Mouse (Mus musculus): Measurements from ENCODE around the gene Immp2l. TPM values are rescaled to one million over a fixed set of nuclear protein-coding genes. Genes with fewer than 3 reads are reported as not detected.
A peak's percentile ranks its signal among the peaks of the same experiment; 100 is the strongest.

The Immp2l gene
- polyA plus RNA-seq, 1 experiment from 2014 or later, result 13.7 TPM

DNA sequence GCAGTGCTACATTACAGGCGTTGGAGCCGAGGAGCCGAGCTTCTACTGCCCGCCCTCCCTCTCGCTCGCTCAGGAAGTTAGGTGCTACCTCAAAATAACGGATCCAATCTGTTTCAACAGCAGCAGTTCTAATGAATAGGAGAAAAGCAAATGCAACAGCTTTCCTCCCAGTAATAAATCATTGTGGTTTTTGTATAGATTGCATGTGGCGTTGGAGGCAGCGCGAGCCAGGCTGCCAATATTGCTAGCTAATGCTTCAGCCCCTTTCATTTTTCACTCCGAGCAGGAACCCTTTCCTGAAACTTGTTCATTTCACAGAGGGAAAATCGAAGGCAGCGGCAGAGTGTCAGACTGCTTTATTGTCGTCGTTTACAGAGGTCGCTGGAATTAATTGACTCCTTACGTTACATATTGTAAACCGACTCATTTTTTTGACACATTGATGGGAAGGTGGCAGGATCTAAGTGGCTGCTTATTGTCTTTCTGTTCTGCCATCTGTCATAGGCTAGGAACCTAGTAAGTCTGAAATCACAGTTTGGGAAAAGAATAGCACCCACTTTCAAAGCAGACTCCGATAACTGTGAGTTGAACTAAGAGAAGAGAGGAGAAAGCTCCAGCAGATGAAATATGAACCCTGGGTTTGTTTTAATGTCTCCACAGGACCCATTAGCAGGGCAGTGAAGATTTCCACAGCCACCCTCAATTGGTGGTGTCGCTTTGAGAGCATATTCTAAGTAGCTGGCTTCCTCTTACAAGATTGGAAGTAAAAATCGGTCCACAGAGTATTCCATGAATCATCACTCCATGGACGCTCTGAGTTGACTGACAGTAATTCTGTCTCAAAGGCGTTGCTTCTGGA is 459.9 kb downstream of the Immp2l start:
- Histone ChIP-seq H3K27me3 (no peaks in the 10 kb centered on the region), H3K9me3 (no peaks in the 10 kb centered on the region), H3K4me3 (peak overlapping the region; percentile 45), H3K9ac (peak overlapping the region; percentile 20; the same call in 1 of the 2 replicates), H3K4me2 (peak overlapping the region; percentile 49), H3K4me1 (peaks cover 12% of the 10 kb centered on the region), H3K27ac (no peak overlapping the region), H3K36me3 (no peaks in the 10 kb centered on the region)
- WGBS, result 17% methylated on average over 23 of the region's 23 CpGs
- no peak for ATAC-seq (ENCODE audit: insufficient number of reproducible peaks, low FRiP score, low TSS enrichment, low read depth)

DNA sequence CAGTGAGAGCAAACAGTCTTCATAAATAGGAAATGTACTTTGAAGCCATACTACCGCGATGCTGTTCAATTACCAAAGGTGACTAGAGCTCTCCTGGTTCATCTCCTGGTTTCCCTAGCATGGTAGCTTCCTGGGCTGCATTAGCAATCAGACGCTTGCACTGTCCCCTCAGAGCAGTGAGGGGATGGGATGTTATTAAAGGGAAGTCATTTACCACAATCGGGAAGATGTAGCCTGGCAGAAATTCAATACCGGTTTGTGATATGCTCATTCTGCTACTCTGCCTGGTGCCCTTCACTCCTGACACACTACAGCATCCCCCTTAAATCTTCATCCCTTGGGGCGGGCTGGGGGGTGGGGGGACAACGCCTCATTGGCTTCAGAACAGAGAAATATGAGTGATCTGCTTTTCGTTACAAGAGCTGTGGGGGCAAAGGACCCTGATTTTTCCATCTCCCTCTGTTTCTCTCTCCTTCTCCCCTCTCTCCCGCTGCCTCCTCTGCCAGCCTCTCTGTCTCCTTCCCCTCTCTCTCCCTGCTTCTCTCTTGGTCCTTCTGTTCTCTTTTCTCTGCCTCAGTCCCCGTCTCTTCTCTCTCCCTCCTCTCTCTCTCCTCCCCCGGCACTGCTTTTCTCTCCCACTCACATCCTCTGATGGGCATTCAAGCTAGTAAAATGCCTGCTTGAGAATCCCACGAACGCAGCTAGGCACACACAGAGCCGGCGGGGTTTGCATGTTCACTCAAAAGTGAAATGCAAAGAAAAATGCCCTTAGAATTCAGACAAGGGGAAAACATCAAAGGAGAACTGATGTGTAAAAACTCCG is 461.0 kb downstream of the Immp2l start:
- H3K9ac ChIP-seq, result 0 out of 2 replicates have a peak overlapping the region, but pooled peaks have one; percentile 5
- WGBS, result 18% methylated on average over 16 of the region's 16 CpGs
- no peak for ATAC-seq (ENCODE audit: insufficient number of reproducible peaks, low FRiP score, low TSS enrichment, low read depth)

DNA sequence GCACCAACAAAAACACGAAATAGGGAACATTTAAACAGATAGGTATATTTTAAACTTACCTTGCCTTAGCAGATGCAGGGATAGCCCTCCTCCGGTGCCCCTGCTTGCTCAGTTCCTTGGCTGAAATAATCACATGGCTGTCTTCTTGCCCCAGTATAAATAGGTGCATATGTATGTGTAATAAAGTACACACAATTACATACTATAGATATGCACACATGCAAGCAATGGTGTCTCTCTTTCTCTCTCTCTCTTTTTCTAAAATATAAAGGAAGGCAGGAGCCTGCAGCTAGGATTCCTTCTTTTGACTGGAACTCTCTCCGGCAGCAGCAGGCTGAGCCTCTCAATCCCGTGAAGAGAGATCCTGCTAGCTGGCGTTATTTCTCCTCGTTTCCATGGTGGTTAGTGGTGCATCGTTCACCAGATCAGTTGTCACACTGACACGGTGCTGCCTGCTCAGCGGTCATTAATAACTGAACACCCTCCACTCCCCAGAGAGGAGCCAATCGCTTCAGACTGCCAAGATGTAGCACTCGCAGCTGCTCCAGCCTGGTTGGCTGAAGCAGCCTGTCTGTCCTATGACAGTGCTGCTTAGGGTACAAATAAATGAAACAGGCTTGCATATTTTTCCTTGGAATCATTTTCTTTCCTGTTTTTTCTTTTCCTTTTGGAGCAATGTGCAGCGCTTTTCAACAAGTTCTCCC is 461.8 kb downstream of the Immp2l start:
- Histone ChIP-seq H3K9ac (0 out of 2 replicates have a peak overlapping the region, but pooled peaks have one; percentile 2), H3K9me3 (no peaks in the 10 kb centered on the region), H3K4me3 (peak overlapping the region; percentile 45), H3K4me1 (peaks cover 12% of the 10 kb centered on the region), H3K4me2 (peak overlapping the region; percentile 49), H3K27ac (peak overlapping the region; percentile 38; the same call in 1 of the 2 replicates), H3K27me3 (no peaks in the 10 kb centered on the region), H3K36me3 (no peaks in the 10 kb centered on the region)
- 11% methylated on average over 12 of the region's 12 CpGs for WGBS
- ATAC-seq (ENCODE audit: insufficient number of reproducible peaks, low FRiP score, low TSS enrichment, low read depth), result no peak

More for the DNA sequence above, 461.0 kb downstream of the Immp2l start:
- no peaks in the 10 kb centered on the region for H3K36me3 ChIP-seq
- H3K27ac ChIP-seq, result no peak overlapping the region
- peaks cover 12% of the 10 kb centered on the region for H3K4me1 ChIP-seq
- peak overlapping the region; percentile 49 for H3K4me2 ChIP-seq
- H3K9me3 ChIP-seq, result no peaks in the 10 kb centered on the region
- H3K4me3 ChIP-seq, result peak overlapping the region; percentile 45
- H3K27me3 ChIP-seq, result no peaks in the 10 kb centered on the region

DNA sequence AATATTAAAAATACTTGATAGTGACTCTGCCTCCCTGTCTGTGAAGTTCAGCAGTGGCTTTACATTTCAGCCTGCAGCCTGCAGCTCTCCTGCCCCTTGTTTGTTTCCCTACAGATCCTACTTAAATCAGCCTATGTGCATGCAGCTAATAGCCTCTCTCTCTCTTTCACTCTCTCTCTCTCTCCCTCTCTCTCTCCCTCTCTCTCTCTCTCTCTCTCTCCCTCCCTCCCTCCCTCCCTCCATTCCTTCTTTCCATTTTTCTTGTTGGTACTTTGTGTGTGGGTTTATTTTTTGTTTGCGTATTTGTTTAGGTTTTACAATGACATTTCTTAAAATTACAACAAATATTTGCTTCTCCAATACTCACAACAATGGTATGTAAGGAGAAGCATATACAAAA is 462.4 kb downstream of the Immp2l start, which contains the start of gene Lrrn3:
TSS of gene Lrrn3 (minus strand) at position 101 of the 400 bp plus-strand sequence.
- Histone ChIP-seq H3K36me3 (no peaks in the 10 kb centered on the region), H3K4me2 (peak within 1 kb of the TSS; percentile 49), H3K9ac (0 out of 2 replicates have a peak within 1 kb of the TSS, but pooled peaks have one; percentile 2), H3K4me3 (peak within 1 kb of the TSS; percentile 45), H3K4me1 (peaks cover 12% of the 10 kb centered on the region), H3K9me3 (no peaks in the 10 kb centered on the region), H3K27ac (peak within 1 kb of the TSS; percentile 38; the same call in 1 of the 2 replicates), H3K27me3 (no peaks in the 10 kb centered on the region)
- ATAC-seq (ENCODE audit: insufficient number of reproducible peaks, low FRiP score, low TSS enrichment, low read depth), result no peak
- WGBS, result 100% methylated on average over 1 of the region's 1 CpGs

DNA sequence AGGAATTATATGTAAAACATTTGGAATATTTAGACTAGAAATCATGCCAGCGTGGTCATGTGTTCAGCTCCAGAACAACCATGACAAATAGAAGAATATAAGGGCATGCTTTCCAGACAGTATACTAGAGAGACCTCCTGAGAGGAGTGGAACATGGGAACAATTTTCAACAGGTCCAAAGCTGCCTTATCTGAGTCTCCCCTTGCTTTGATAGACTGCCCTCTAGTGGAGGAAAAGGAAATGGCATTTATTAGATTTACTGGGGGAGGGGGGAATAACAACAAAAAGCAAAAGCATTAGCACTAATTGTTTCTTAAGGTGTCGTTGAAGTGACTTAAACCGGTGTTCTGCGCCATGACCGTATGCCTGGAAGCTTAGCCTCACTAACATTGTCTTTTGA is 463.1 kb downstream of the Immp2l start:
- no peaks in the 10 kb centered on the region for H3K9me3 ChIP-seq
- no peak overlapping the region for H3K4me3 ChIP-seq
- no peaks in the 10 kb centered on the region for H3K27me3 ChIP-seq
- no peak overlapping the region for H3K27ac ChIP-seq
- WGBS, result 20% methylated on average over 5 of the region's 5 CpGs
- H3K36me3 ChIP-seq, result no peaks in the 10 kb centered on the region
- H3K4me2 ChIP-seq, result no peak overlapping the region
- H3K4me1 ChIP-seq, result peaks cover 12% of the 10 kb centered on the region
- no peak for ATAC-seq (ENCODE audit: insufficient number of reproducible peaks, low FRiP score, low TSS enrichment, low read depth)
- H3K9ac ChIP-seq, result no peak overlapping the region

DNA sequence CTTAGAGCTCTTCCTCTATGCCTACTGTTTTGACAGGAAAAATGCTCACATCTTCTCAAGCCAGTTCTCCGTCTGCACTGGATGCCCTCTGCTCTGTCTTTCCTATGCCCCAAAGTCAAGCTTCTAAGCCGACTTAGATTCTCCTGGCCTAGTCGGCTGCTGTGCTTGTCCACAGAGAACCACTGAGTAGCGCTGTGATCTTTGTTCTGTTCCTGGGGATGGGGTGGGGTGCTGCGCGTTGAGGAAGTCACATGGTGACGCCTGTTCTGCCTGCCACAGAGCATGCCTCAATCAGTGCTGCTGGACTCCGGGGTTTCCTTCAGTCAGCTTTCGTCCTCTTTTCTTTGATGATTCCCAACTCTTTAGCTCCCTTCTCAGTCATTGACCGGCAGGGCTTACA is 470.7 kb downstream of the Immp2l start:
- no peak overlapping the region for H3K4me3 ChIP-seq
- no peaks in the 10 kb centered on the region for H3K36me3 ChIP-seq
- H3K4me1 ChIP-seq, result no peaks in the 10 kb centered on the region
- H3K27ac ChIP-seq, result no peak overlapping the region
- no peak overlapping the region for H3K9ac ChIP-seq
- no peaks in the 10 kb centered on the region for H3K9me3 ChIP-seq
- ATAC-seq (ENCODE audit: insufficient number of reproducible peaks, low FRiP score, low TSS enrichment, low read depth), result no peak
- 43% methylated on average over 10 of the region's 10 CpGs for WGBS
- no peak overlapping the region for H3K4me2 ChIP-seq
- no peaks in the 10 kb centered on the region for H3K27me3 ChIP-seq

DNA sequence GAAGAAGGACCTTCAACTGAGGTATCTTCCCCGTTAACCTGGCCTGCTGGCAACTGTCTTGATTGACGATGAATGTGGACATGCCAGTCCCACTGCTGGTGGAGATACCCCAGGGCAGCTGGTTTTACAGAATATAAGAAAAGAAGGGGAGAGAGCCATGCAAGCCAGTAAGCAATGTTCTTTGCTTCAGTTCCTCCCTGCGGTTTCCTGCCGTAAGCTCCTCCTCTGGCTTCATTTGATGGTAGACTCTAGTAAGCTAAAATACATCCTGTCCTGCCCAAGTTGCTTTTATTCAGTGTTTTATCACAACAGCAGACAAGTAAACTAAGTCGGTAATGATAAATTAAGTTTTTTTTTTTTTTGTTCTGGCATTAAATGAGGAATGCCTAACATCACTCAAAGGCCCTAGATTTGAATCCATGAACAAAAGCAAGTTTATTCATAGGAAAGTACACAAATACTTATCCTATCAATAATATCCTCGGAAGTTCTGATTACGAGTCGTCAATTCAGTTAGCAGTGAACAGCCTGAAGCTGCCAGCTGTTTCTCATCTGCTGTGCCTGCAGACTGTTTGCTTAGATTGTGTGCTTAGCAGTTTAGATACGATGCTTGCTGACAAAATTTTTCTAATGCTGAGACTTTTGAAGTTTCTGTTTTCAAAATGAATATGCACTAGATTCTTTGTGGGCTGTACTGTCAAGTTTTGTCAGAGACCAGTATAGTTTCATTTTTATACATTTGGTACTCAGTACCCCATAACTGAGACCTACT is 476.3 kb downstream of the Immp2l start:
- Histone ChIP-seq H3K27ac (no peak overlapping the region), H3K9ac (no peak overlapping the region), H3K36me3 (no peaks in the 10 kb centered on the region), H3K4me2 (no peak overlapping the region), H3K4me3 (no peak overlapping the region), H3K27me3 (no peaks in the 10 kb centered on the region), H3K9me3 (no peaks in the 10 kb centered on the region), H3K4me1 (no peaks in the 10 kb centered on the region)
- no peak for ATAC-seq (ENCODE audit: insufficient number of reproducible peaks, low FRiP score, low TSS enrichment, low read depth)
- 62% methylated on average over 9 of the region's 9 CpGs for WGBS

DNA sequence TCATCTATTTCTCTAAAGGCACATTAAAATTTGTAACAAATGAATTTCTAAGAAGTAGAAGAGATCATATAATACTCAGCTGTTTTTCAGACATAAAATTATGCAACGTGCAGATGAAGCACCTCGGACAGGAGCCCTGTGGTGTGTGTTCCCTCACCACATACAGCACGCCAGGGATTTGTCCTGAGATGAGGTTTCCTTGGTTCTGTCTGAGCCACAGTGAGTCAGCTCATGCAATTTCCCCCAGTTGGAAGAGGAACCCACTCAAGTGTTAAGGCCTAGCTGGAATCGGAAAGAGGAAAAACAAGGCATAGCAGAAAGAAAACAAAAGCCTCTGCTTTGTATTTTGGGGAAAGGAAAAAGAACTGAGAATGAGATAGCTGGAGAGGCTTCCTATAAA is 484.7 kb downstream of the Immp2l start:
- no peak overlapping the region for H3K4me3 ChIP-seq
- no peak overlapping the region for H3K4me2 ChIP-seq
- no peak overlapping the region for H3K27ac ChIP-seq
- no peaks in the 10 kb centered on the region for H3K27me3 ChIP-seq
- ATAC-seq (ENCODE audit: insufficient number of reproducible peaks, low FRiP score, low TSS enrichment, low read depth), result no peak
- H3K4me1 ChIP-seq, result no peaks in the 10 kb centered on the region
- H3K9ac ChIP-seq, result no peak overlapping the region
- H3K9me3 ChIP-seq, result no peaks in the 10 kb centered on the region
- WGBS, result 79% methylated on average over 4 of the region's 4 CpGs
- H3K36me3 ChIP-seq, result no peaks in the 10 kb centered on the region

DNA sequence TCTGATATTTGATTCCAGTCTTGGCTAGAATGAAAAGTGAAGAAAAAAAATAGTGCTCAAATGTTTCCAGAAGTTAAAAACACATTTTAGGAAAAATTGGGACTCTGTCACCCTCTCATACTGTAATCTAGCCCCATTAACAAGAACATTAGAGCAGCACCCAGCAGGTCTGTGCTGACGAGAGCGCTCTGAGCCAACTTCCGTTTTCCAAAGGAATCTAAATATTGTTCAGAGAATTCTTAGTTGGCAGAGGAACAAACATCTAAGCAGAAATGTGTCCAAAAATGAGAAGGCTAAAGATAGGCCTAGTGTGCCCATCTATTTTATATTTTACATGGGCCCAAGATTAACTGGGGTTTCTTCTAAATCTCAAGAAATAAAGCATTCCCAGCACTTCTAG is 486.7 kb downstream of the Immp2l start:
- ATAC-seq (ENCODE audit: insufficient number of reproducible peaks, low FRiP score, low TSS enrichment, low read depth), result no peak

DNA sequence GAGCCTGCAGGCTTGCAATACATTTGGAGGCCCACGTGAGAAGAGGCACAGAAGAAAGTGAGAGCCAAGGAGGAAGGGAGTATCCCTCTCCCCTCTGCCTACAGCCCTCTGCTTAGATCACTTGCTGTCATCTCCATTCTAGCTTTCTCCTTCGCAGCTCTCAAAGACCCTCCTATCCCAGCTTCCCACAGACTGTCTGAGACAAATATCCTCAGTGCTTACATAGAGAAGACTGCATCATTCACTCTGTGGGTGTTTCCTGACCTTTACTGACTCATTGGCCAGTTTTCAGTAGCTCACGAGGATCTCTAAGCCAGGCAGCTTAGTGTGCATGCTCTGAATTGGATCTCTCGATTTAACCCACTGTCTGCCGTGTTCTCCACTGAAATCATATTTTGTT is 495.0 kb downstream of the Immp2l start:
- H3K4me3 ChIP-seq, result no peak overlapping the region
- H3K9me3 ChIP-seq, result no peaks in the 10 kb centered on the region
- H3K36me3 ChIP-seq, result no peaks in the 10 kb centered on the region
- H3K9ac ChIP-seq, result no peak overlapping the region
- H3K27ac ChIP-seq, result no peak overlapping the region
- H3K4me2 ChIP-seq, result no peak overlapping the region
- no peaks in the 10 kb centered on the region for H3K4me1 ChIP-seq
- 61% methylated on average over 5 of the region's 5 CpGs for WGBS
- no peaks in the 10 kb centered on the region for H3K27me3 ChIP-seq
- no peak for ATAC-seq (ENCODE audit: insufficient number of reproducible peaks, low FRiP score, low TSS enrichment, low read depth)

More for the DNA sequence above, 486.7 kb downstream of the Immp2l start:
- Histone ChIP-seq H3K4me1 (no peaks in the 10 kb centered on the region), H3K9me3 (no peaks in the 10 kb centered on the region), H3K27ac (no peak overlapping the region), H3K4me2 (no peak overlapping the region), H3K36me3 (no peaks in the 10 kb centered on the region), H3K27me3 (no peaks in the 10 kb centered on the region), H3K4me3 (no peak overlapping the region), H3K9ac (no peak overlapping the region)
- WGBS, result 71% methylated on average over 3 of the region's 3 CpGs

DNA sequence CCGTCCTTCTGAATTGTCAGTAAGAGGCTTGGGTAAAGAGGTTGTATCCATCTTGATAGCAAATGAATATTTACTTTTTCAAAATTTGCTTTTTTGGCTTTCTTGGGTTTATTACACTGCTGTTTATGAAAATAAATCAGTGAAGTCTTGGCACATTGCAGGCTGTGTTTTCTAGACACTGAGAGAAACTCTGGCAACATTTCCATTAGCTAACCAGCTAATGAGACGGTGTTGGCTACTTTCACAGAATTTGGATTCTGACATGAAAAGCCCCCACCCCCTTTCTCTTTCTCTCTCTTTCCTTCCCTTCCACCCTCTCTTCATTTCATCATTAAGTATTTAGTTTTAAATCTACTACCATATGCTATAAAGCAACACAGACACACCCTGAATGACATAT is 496.4 kb downstream of the Immp2l start:
- Histone ChIP-seq H3K9me3 (no peaks in the 10 kb centered on the region), H3K4me3 (no peak overlapping the region), H3K36me3 (no peaks in the 10 kb centered on the region), H3K27me3 (no peaks in the 10 kb centered on the region), H3K27ac (no peak overlapping the region), H3K4me2 (no peak overlapping the region), H3K9ac (no peak overlapping the region), H3K4me1 (no peaks in the 10 kb centered on the region)
- 74% methylated on average over 2 of the region's 2 CpGs for WGBS
- no peak for ATAC-seq (ENCODE audit: insufficient number of reproducible peaks, low FRiP score, low TSS enrichment, low read depth)
